Mouse (Mus musculus) lung, postnatal 4 days (tissue): ENCODE data around the gene Crocc2.

Experiments used
- DNase-seq, 2 experiments: peaks; one replicate each; pipeline ENCODE4 v3.0.0; 2021

Gene Crocc2

GRCm38 (mm10) chr1:93275561-93275960 lies 107.0 kb downstream of the Crocc2 start:
- DNase-seq, result no peak

- no peak for DNase-seq
These were observed 108.5 kb downstream of the Crocc2 start for GRCm38 (mm10) chr1:93277041-93277440.
